Mouse (Mus musculus) olfactory bulb, adult 2 months (tissue): Measurements from ENCODE around the gene Crygb. TPM values are rescaled to one million over a fixed set of nuclear protein-coding genes. Genes with fewer than 3 reads are reported as not detected.
"Not testable (repeated sequence)": the region's sequence is repeated elsewhere in the genome, so short reads cannot be mapped to it uniquely, and the experiment has no call there.

Source experiments
- H3K27ac ChIP-seq: fragments of 200-500 bp; 2 replicates; pipeline ENCODE4 v1.5.1; 2012; ENCODE audit warnings: low read depth, low read length; ENCODE audit not compliant: insufficient read depth
- H3K4me1 ChIP-seq: fragments of 200-500 bp; 2 replicates; pipeline ENCODE4 v1.6.1; 2012; ENCODE audit warnings: low read length; ENCODE audit not compliant: control insufficient read depth, insufficient read depth
- H3K4me3 ChIP-seq: fragments of 200-500 bp; 2 replicates; pipeline ENCODE4 v1.5.1; 2012; ENCODE audit warnings: mild to moderate bottlenecking, low read depth, low read length, moderate library complexity; ENCODE audit not compliant: insufficient read depth
- CTCF ChIP-seq: fragments of 200-500 bp; IDR thresholded peaks from 2 replicates; pipeline ENCODE4 v1.5.1; 2012; ENCODE audit warnings: low read depth, mild to moderate bottlenecking, low read length, moderate library complexity; ENCODE audit not compliant: insufficient read depth
- POLR2A ChIP-seq: fragments of 200-500 bp; IDR thresholded peaks from 2 replicates; pipeline ENCODE4 v1.6.1; 2012; ENCODE audit warnings: mild to moderate bottlenecking, low read depth, low read length, moderate library complexity; ENCODE audit not compliant: insufficient read depth
- WGBS: fragments of 180-500 bp; shearing (Covaris S2); methylation state at CpG from one replicate; pipeline ENCODE4 v1.1.7; 2018; 5-methylcytosine and 5-hydroxymethylcytosine counted together
- polyA plus RNA-seq: library from polyadenylated mRNA; stranded (reverse); fragments of >200 nt; gene quantifications from 2 replicates; pipeline ENCODE4 v1.2.4, GENCODE M21; 2012; ENCODE audit warnings: low replicate concordance; ENCODE audit not compliant: missing spikeins, insufficient read depth, insufficient read length

Gene Crygb
- polyA plus RNA-seq, 1 experiment, result not detected

DNA sequence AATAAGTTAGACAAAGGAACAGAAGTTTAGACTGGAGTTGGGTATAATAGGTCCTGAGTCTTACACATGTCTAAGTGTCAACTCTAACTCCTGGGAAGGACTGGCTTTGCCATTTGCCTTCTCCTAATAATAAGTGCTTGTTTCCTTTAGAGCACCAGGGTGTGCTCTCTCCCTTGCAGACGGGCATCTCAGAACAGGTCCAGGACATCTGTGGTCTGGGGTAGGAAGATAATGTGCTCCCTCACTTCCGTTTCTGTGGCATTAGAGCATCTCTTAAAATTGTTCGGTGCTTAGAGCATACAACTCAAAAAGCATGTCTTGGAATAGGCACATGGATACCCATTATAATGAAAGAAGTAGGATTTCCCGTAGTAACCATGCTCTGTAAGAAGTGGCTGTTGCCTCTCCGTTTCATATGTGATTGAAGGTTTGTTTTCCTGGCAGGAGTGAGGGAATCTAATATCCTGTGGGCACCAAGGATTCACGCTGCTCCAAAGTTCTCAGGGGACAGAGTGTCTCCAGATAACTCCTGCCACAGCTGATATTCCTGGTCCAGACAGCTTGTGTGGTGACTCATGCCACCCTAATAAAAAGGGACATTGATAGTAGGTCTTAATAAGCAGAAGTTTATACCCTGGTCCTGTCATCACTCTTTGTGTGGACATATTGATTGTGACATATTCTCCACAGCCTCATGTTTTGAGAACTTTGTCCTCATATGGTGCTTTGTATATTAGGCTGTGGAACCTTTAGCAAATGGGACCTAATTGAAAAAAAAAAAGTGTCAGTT lies 6.7 kb upstream of the Crygb start:
- H3K4me1 ChIP-seq, result no peaks in the 10 kb centered on the region
- no peak overlapping the region for H3K4me3 ChIP-seq
- WGBS, result 84% methylated on average over 6 of the region's 6 CpGs
- H3K27ac ChIP-seq, result no peak overlapping the region
- TF ChIP-seq CTCF (no peak), POLR2A (no peak)

- Histone ChIP-seq H3K4me3 (no peak overlapping the region), H3K27ac (no peak overlapping the region), H3K4me1 (no peaks in the 10 kb centered on the region)
- TF ChIP-seq CTCF (no peak), POLR2A (no peak)
- 11% methylated on average over 5 of the region's 5 CpGs for WGBS
Observed at GRCm38 (mm10) chr1:65075607-65076006, 6.5 kb downstream of the Crygb start.

DNA sequence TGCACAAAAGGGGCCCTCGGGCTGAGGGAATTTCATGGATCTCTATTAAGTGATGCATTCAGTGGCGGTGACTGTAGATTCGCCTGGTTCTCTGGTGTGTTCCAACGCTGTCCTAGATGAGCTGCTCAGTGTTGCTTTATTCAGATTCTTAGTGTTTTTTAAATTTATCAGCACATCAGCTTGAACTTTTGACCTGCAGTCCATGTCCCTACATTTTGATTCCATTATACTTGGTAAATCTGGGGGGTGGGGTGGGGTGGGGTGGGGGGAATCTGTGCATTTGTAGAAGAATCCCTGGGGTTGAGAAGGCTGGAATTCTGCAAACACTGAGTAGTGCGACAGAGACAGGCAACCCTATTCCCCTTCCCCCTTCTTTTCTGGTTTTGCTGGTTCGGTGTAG lies 8.5 kb downstream of the Crygb start, which contains the start of gene Crygc:
TSS of gene Crygc (minus strand) at position 101 of the 400 bp plus-strand sequence.
- Histone ChIP-seq H3K27ac (no peak within 1 kb of the TSS), H3K4me1 (no peaks in the 10 kb centered on the region), H3K4me3 (no peak within 1 kb of the TSS)
- TF ChIP-seq CTCF, result no peak
- no peak for TF ChIP-seq POLR2A
- WGBS, result 68% methylated on average over 6 of the region's 6 CpGs

- Histone ChIP-seq H3K4me1 (no peaks in the 10 kb centered on the region), H3K4me3 (no peak overlapping the region), H3K27ac (no peak overlapping the region)
- no peak for TF ChIP-seq POLR2A
- no peak for TF ChIP-seq CTCF
Observed at GRCm38 (mm10) chr1:65067842-65068241, 14.2 kb downstream of the Crygb start.

DNA sequence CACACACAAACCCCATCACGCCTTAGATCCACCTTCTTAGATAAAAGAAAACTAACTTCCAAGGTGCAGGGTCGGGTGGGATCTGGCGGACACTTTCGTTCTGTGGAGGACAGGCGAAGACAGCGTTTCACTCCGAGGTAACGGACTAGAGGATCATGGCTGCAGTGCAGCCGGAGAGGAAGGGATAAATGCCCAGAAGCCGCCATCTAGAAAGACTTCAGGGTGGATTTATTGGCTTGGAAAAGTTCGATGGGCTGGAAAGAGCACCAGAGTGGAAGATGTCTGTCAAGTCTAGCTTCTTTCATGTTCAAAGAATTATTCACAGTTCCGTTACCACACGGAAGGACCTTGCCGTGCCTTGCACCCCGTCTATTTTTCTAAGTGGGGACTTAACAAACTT lies 17.9 kb downstream of the Crygb start:
- H3K4me1 ChIP-seq, result no peaks in the 10 kb centered on the region
- no peak overlapping the region for H3K27ac ChIP-seq
- TF ChIP-seq POLR2A (no peak), CTCF (no peak)
- 76% methylated on average over 15 of the region's 15 CpGs for whole genome bisulfite sequencing
- H3K4me3 ChIP-seq, result no peak overlapping the region

DNA sequence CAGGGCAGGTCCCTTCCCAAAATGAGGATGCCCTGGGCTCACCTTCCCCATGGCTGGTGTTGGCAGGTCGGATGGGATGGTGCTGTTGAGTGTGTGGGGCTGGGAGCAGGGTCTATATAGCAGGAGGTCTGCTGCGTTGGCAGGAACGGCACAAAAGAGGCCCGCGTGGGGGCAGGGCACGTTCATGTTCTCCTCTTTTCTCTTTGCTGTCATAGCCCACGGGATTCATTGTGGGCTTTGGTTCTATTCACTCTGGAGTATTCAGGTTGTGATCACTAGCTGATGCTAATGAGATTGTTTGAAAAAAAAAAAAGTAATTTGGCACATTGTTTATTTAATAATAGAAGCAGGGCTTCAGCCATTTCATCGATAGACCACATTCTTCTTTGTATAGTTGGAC lies 18.7 kb downstream of the Crygb start, which contains the start of gene Crygd:
TSS of gene Crygd (minus strand) at position 101 of the 400 bp plus-strand sequence.
- no peak within 1 kb of the TSS for H3K27ac ChIP-seq
- no peak within 1 kb of the TSS for H3K4me3 ChIP-seq
- no peak for TF ChIP-seq CTCF
- TF ChIP-seq POLR2A, result no peak
- 31% methylated on average over 8 of the region's 8 CpGs for WGBS
- no peaks in the 10 kb centered on the region for H3K4me1 ChIP-seq

GRCm38 (mm10) chr1:65052140-65052539 lies 29.9 kb downstream of the Crygb start:
- no peaks in the 10 kb centered on the region for H3K4me1 ChIP-seq
- H3K4me3 ChIP-seq, result no peak overlapping the region
- TF ChIP-seq POLR2A (no peak), CTCF (no peak)
- no peak overlapping the region for H3K27ac ChIP-seq
- WGBS, result 43% methylated on average over 2 of the region's 2 CpGs

- Histone ChIP-seq H3K27ac (no peak overlapping the region), H3K4me1 (no peaks in the 10 kb centered on the region), H3K4me3 (no peak overlapping the region)
- TF ChIP-seq CTCF (no peak), POLR2A (no peak)
- WGBS, result 84% methylated on average over 7 of the region's 7 CpGs
Observed at GRCm38 (mm10) chr1:65051696-65052095, 30.4 kb downstream of the Crygb start.

DNA sequence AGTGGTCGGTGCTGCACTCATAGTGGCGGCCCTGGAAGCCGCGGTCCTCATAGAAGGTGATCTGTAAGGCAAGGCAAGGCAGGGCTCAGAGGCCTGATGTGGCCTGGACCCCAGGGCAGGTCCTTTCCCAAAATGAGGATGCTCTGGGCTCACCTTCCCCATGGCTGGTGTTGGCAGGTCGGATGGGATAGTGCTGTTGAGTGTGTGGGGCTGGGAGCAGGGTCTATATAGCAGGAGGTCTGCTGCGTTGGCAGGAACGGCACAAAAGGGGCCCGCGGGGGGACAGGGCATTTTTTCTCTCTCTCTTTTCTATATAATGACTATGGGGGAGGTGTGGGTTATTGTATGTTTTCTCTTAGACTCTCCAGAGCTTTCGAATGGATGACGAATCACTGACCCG lies 31.1 kb downstream of the Crygb start, which contains the start of gene Cryge:
TSS of gene Cryge (minus strand) at position 198 of the 400 bp plus-strand sequence.
- H3K4me1 ChIP-seq, H3K4me3 ChIP-seq, H3K27ac ChIP-seq: not testable (repeated sequence)
- WGBS, result 66% methylated on average over 11 of the region's 12 CpGs
